Comparison of ENCODE assay signal across 1 mouse cellular context in the genomic region with DNA sequence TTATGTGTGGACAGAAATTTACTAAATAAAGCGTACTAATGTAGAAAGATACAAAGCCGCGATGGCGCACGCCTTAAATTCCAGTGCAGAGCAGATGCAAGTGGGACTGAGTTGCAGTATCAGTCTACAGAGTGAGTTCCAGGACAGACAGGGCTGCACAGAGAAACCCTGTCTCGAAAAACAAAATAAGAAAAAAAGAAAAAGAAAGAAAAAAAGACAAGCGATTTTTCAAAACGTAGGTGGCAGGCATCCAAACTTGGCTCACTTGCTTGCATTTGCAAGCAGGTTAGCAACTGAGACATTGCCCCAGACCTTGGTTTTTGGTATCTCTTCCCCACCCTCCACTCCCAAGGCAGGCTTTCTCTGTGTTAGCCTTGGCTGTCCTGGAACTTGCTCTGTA.
TF ChIP-seq lines count a peak whose summit lies in the region.

No protein-coding gene starts in this region.

TF ChIP-seq in MEL, 35 proteins besides CTCF, POLR2A, EP300 and RAD21:
- TF ChIP-seq GATA1 (IDR thresholded peaks at IDR 0.05; ENCODE audit: low read depth, low read length) (no peak), MXI1 (IDR thresholded peaks at IDR 0.05; ENCODE audit: low read depth, low read length) (no peak), ZNF384 (IDR thresholded peaks at IDR 0.05; ENCODE audit: low read depth, low read length) (no peak), JUND (IDR thresholded peaks at IDR 0.05; ENCODE audit: low read depth, low read length) (no peak), MEF2A (IDR thresholded peaks at IDR 0.05; ENCODE audit: extremely low read depth, insufficient replicate concordance, low read depth, low read length, poor library complexity, severe bottlenecking) (no peak), E2F4 (IDR thresholded peaks at IDR 0.05; ENCODE audit: borderline replicate concordance, low read depth, low read length) (no peak), SIN3A (IDR thresholded peaks at IDR 0.05; ENCODE audit: low read length) (no peak), USF1 (IDR thresholded peaks at IDR 0.05; ENCODE audit: low read depth, low read length) (no peak), GABPA (IDR thresholded peaks at IDR 0.05; ENCODE audit: low read depth, low read length) (no peak), MAZ (IDR thresholded peaks at IDR 0.05; ENCODE audit: low read depth, low read length) (no peak), ZKSCAN1 (IDR thresholded peaks at IDR 0.05; ENCODE audit: low read depth, low read length) (no peak), MYC (IDR thresholded peaks at IDR 0.05; ENCODE audit: low read depth, low read length) (no peak), CHD1 (IDR thresholded peaks at IDR 0.05; ENCODE audit: low read depth, low read length) (no peak)
